Mouse (Mus musculus): ENCODE measurements around the gene Ncbp3.

The Ncbp3 gene

DNA sequence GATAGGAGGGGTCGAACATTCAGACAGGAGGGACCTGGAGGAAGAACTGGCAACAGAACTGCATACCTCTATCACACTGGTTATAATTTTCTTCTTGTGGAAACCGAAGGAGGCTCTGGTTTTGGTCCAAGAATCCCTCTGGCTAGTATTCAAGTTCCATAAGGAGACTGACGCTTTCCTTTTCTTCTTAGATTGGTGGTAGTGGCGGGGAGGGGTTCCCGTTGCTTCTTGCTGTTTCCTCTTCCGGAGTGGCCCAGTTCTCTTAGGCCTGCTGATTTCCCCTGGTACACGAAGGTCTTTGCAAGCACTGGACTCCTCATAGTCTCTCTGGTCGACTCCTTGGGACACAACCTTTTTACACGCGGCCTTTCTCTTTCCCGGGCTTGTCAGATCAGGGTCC lies 89.5 kb downstream of the Ncbp3 start:
- DNase-seq (ENCODE audit: low read depth, low spot score) = no peak

- peak; percentile 91 for DNase-seq (ENCODE audit: low read depth, low spot score)
Observed at GRCm38 (mm10) chr11:73137591-73138501, 90.3 kb downstream of the Ncbp3 start, which contains the start of gene Haspin. TSS of gene Haspin (minus strand) at chr11:73138294.

Data from forelimb bud, embryonic 11.5 days (tissue).